Mouse (Mus musculus): ENCODE results near the gene Gng11.

Gng11 gene

DNA sequence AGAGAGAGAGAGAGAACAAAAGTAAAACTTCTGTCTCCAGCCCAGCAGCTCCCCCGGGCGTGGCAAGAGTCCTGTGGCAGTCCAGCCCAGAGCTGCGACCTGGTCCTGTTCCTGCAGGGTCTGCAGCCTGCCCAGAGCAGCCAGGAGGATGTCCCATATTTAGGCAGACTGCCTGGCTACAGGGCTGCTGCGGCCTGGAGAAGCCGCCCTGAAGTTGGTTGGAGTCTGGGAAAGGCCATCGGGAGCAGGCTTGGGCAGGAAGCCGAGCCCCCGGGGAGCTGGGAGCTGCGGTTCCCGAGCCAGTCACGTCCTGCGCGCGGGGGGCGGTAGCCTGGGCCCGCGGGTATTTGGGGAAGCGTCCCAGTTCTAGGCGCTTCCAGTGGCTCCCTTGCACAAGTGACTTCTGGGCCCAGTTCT lies at the start of gene Gng11:
Gene Gng11 (plus strand): TSS at position 15 of the 417 bp plus-strand sequence.
- peak; percentile 89 for DNase-seq

- DNase-seq = no peak
Measured at GRCm38 (mm10) chr6:3954969-3955368, 48.7 kb upstream of the Gng11 start.

DNA sequence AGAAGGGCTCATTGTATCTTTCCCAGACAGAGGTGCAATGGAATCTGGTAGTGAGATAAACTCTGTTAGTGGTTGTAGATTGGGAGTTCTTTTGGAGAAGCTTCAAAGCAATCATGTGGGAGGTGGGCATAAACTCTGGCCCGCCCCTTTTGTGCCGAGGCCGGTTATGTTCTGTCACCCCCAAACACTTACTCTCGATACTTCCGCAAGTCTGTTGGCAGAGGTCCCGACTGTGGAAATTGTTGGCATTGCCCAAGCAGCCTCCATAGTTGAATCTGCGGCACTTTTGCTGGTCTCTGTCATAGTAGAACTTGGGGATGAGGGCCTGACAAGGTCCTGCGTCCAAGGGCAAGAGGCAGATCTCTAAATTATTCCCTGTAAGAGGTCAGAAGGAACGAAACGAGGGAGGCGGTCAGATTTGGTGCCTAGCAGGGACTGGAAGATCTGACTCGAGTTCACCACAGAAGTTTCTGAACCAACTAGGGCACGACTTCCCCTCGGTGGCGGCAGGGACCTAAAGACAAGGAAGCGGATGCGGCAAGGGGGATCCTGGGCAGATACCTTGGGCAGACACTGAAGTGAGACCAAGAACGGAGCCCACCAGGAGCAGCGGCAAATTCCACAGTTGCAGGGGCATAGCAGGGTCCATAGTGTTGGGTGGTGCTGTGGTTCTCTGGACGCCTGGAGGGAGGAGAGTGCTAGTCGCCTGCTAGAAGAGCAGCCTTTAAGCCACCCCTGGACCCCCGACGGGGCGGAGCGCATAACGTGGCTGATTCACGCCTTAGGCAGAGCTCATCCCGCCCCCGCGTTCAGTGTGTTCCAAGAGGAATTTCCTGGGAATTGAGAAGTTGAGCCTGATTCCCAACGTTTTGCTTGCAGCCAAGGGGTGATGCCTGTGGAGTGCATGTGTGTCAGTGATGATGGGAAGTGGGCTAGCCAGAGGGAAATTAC lies 35.8 kb upstream of the Gng11 start:
- peak; percentile 70 for DNase-seq

- DNase-seq = no peak
Measured at GRCm38 (mm10) chr6:3973679-3974078, 30.0 kb upstream of the Gng11 start.

DNA sequence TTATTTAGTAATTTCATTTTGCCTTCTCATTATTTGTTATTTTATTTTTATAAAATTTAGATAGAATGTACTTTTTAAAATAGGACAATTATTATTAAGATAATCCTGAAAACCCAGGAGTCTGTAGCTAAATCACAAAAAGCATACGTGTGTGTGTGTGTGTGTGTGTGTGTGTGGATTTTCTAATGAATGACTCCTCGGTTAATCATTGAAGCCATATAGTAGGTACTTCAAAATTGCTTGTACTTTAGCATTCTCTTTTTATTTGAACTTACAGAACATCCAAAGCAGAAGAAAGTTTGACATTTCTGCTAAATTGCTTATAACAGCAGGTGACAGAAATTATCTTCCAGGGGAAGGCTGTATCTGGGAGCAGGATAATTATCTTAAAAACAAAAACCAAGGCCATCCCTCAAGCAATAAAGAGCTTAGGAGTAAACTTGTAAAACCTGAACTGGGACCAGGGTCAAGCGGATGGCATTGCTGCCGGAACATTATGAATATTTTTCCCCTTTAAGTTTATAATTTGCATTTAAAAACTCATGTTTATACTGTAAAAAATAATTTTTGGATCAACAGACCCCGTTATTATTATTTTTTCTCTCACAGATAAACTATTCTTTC lies 20.9 kb upstream of the Gng11 start:
- DNase-seq = no peak

DNA sequence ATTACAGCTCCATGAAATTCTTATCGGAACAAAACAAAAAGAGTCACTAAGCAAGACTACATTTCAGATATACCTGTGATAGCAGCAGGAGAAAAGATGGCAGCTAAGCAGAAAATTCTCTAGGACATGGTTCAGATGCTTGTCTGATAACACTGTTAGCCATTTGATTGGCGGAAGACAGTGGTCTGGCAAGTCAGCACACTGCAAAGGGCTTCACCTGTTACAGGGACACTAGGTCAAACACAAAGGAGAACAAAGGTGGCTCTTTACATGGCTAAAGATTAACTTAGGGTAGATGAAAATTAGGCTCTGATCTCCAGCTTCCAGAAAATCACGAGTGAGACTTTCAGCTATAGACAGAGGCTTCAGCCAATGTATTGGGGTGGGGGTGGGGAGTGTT lies 15.0 kb upstream of the Gng11 start, which contains the start of gene Tfpi2:
Gene Tfpi2 (minus strand): TSS at position 170 of the 400 bp plus-strand sequence.
- DNase-seq = no peak

DNA sequence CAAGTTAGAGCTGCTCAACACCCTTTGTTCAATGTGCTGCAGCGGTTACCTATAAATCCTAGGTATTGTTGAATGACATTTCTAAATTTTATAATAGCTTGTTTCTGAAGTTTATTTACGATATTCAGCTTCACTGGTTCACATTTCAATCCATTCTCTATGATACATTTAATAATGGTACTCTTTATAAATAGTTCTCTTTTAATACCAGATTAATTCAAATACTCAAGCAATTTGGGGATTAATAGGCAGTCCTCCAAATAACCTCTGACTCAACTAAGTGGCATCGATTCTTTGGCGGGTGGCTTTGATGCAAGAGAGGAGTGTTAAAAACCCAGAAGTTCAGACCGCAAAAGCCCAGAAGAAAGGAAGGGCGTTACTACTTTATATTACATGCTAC lies 10.2 kb upstream of the Gng11 start, which contains the start of gene Gngt1:
Gene Gngt1 (plus strand): TSS at position 301 of the 400 bp plus-strand sequence.
- DNase-seq = no peak

DNA sequence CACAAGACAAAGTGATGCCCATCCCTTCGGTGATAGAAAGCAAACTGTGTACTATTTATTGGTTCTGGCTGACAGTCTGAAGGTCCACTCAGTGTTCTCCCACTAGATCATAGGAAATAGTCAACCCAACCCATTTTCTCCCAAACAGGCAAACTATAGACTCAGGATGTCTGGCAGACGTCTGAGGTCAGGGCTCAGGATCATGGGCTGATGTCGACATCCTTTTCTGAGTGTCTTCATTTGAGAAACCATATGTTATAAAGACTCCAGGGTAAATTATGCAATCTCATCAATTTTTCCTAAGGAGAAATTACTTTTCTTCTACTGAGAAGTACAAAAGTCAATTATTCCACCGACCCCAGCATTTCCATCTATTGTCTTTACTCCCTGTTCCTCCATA lies 5.6 kb upstream of the Gng11 start:
- no peak for DNase-seq

DNA sequence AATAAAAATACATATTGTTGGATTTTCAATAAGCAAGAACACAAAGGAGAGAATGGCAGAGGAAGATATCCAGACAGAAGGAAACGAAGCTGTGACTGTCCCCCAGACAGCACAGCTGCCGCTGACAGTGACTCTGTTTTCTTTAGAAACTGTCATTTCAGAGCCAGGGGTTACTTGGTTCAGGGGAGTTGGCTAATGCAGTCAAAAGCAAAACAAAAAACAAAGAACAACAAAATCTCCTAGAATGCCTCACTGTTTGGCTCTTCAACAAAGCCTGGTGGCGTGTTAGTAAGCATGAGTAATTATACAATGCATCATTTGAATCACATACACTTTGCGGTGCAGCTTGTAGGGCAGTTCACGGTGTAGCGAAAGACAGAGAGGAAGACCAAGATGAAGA lies 4.4 kb upstream of the Gng11 start:
- no peak for DNase-seq

DNA sequence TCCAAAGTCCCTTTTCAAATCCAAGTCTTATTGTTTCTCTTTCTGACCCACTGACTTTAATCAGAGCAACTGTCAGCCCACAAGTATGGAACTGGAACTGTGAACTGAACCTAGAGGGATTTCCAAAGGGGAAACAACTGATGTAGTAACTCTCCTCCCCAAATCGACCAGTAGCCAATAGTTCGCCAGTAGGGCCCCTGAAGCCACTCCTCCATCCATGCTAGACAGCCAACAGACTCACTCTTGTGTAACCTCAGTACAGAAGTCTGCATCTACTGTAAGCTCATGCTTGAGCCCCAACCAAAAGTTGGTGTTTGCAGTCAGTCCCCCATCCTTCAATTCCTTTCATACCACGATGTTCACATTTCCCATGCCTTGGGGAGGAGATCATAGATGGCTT lies 3.0 kb upstream of the Gng11 start:
- DNase-seq = no peak

- DNase-seq = no peak
Measured at GRCm38 (mm10) chr6:4003445-4003844, 259 bp upstream of the Gng11 start.

GRCm38 (mm10) chr6:4004808-4005207 lies 1.1 kb downstream of the Gng11 start:
- DNase-seq = no peak

DNA sequence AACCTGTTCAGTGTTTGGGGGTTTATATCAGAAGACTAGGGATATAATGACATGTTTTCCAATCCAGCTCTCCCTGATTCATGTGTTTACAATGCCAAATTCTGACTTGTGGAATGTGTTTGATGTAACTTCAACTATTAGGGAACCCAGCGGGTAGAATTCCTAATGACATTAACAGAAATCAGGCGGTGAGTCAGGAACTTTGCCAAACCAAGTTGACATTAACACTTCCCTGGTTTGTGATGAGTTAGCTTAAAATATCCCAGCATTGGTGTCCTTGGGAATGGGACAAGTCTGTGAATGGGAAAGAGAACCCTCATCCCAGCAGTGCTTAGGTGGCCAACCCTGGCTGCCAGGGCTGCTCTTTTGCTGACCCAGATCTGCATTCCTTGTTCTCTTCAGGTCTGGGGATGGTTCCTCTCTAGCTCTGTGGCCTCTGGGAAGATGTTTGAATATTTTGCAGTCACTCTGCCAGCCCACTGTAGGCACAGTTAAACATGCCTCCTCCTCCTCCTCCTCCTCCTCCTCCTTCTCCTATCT lies 4.9 kb downstream of the Gng11 start:
- DNase-seq = no peak

- no peak for DNase-seq
Measured at GRCm38 (mm10) chr6:4009548-4009947, 5.8 kb downstream of the Gng11 start.

DNA sequence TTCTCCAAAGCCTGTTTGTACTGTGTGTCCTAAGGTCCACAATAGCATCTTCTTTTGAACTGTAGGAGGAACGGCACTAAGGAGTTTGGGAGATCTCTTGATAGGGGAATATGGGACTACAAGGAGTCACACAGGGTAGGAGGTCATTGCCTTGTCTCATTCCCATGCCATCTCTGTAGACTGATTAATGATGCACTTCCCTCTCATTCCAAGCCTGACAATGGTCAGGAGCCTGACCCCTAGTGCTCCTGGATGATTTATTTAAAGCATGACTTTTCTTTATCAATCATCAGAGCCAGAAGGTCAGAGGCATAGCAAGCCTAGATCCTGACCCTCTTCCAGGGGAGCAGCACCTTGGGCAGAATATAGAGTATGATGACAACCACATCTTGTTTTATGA lies 18.9 kb downstream of the Gng11 start:
- DNase-seq = no peak

DNA sequence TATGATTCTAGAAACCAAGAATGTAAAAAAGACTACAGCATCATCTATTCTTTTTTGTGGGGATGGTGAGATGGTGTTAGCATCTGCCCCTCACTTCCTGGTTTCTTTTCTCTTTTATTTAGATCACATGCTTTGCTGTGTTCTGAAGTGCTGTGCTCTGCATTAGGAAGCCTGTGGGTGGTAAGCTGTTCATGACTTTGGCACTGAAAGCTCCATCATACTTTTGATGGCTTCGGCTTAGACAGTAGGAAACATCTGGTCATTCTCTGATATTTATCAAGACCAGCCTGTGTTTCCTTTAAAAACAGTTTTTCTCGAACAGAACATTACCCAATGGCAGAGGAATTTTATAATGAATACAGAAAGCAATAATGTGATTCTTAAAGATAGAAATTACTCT lies 22.7 kb downstream of the Gng11 start:
- DNase-seq = no peak

- no peak for DNase-seq
Measured at GRCm38 (mm10) chr6:4030956-4031355, 27.3 kb downstream of the Gng11 start.

DNA sequence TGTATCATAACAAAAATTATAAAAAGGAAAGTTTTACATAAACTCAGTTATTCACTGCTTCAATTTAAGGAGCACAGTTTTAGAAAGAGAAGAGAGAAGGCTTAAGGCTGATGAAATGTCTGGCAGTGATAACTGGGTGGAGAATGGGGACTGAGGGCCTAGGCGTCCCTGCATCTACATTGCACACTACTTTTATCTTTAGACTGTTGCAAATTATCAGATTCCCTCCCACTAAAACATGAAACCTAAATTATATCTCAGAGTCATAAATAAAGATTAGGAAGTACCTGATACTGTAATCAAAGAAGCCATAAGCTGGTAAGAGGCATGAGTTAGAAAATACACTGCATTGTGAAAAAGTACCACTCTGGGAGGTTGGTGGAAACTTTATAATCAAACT lies 38.1 kb downstream of the Gng11 start:
- no peak for DNase-seq

GRCm38 (mm10) chr6:4047200-4047599 lies 43.5 kb downstream of the Gng11 start:
- DNase-seq = no peak

DNA sequence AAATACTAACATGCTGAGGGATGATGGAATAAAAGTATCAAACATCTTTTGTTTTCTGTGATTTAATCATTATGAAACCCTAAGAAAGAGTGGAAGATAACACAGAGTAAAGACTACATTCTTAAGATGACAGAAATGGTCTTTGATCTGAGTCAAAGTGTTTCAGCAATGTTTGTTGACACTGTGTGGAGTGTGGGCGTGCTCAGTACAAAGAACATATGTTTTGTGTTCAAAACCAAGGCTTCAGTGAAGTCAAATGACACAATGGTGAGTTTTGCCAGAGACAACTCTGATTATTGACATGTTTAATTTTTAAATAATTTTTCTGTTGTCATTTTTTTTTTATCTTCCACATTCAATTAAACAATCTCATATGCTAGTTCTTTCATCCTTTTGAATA lies 49.1 kb downstream of the Gng11 start:
- no peak for DNase-seq

- no peak for DNase-seq
Measured at GRCm38 (mm10) chr6:4054387-4054786, 50.7 kb downstream of the Gng11 start.

Measured in lung, postnatal 10 days (tissue).